Mouse (Mus musculus) adrenal gland, adult 2 months (tissue): ENCODE measurements around the gene Gm42715. TPM values are rescaled to one million over a fixed set of nuclear protein-coding genes. Genes with fewer than 3 reads are reported as not detected.

ENCODE experiments used
- DNase-seq: peaks from one replicate; pipeline ENCODE4 v3.0.0; 2021
- polyA plus RNA-seq: library from polyadenylated mRNA; depleted of rRNA; stranded (reverse); fragments of >200 nt; gene quantifications from 2 replicates; pipeline ENCODE4 v1.2.3, GENCODE M21; 2012
- total RNA-seq, 2 experiments: library from RNA; stranded (reverse); gene quantifications; 2 replicates each; pipeline ENCODE4 v1.2.3; 2021

Gm42715 gene
- total and polyA plus RNA-seq, 3 experiments, result 4.0 to 19.7 (median 19.1) TPM

DNA sequence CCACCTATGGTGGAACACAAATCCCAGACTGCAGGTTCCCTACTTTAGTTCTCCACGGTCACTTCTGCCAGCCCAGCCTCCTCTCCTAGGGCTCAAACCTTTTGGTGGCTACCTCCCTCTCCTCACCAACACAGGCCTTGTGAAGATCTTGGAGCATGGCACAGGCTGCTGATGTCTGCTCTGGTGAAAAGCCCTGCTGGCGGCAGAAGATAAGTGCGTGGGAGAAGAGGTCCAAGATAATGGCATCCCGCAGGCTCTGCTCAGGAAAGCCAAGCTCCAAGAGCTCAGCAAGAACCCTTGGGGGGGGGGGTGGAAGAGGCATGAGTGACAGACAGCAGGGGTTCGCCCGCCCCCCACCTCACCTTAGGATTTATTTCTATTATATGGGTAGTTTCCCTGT lies 66.8 kb downstream of the Gm42715 start:
- no peak for DNase-seq

DNA sequence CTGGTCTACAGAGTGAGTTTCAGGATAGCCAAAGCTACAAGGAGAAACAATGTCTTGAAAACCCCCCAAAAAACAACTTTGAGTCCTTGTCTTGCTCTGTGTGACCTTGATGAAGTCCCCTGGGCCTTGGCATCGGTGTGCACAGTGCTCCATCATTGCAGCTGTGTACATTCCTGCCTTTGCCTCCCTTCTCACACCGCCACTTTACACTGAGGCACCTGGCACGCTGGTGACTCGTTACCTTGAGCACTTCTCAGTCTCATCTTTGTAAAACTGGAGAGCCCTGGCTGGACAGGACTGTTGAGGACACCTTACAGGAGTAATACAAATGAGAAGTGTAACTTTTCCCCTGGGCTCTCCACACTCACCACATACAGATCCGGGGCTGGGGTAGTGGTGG lies 67.8 kb downstream of the Gm42715 start:
- no peak for DNase-seq

DNA sequence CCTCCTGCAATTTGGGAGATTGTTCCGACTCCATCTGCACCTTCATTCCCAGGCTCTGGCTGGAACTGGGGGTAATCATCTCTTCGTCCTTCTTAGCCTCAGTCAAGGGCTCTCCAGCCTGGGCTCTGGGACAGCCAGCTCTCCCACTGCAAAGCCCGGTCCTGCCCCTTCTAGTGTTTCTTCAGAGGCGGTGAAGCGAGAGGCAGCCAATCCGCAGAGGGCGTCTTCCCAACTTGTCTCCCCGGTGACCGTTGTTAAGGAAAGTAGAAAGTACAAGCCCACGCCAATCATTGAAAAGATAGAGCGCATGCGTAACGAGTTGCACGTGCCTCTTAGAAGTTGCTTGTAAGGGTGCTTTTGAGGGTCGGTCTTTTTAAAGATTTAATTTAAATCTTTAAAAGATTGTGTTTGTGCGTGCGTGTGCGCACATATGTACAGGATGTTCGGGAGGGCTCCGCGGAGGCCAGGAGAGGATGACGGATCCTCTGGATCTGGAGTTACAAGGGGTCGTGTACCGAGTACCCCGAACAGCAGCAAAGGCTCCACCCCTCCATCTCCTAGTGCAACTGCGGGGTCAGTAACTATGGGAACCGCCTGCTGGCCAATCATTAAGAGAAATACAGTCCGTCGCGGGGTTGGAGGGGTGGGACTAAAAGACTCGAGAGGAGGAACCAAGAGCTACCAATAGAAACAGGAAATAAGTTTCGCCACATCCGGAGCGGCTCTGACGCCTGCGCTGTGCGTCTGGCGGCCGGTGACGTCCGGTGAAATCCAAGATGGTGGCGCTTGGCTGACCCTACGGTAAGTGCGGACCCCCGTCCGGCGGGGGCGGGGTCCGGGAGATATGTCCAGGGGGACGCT lies 68.9 kb downstream of the Gm42715 start, which contains the start of the genes Ccdc189 and Rnf40:
Ccdc189 (minus strand) TSS at position 585 of the 861 bp plus-strand sequence.
Rnf40 (plus strand) TSS at position 757 of the 861 bp plus-strand sequence.
- peak; percentile 96 for DNase-seq

DNA sequence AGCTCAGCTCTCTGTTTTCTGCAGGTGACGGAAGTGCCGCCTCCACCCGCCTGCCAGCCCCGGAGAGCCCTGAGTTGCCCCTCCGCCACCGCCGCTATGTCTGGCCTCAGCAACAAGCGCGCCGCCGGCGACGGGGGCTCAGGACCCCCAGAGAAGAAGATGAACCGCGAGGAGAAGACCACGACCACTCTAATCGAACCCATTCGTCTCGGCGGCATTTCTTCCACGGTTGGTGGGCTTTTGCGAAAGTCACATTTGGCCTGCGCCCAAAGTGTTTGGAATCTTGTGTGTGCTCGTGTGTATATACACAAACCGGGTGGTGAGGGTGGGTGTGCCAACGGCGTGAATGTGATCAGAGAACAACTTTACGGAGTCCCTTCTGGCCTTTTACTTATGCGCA lies 69.5 kb downstream of the Gm42715 start:
- DNase-seq, result no peak

DNA sequence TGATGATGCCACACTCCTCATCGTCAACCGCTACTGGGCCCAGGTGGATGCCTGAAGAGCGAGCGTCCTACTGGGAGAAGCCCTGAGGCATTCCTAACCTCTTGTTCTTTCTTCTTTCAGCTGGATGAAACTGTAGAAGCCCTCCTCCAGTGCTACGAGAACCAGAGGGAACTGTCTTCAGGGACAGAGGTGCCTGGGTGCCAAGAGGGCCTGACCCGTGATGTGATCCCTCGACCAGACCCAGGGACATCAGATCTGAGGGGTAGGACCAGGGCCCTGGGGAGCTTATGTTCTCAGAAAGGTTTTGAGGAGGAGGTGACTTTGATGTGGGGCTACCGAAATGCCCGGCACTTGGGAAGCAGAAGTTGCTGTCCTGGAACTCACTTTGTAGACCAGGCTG lies 70.3 kb downstream of the Gm42715 start:
- no peak for DNase-seq

DNA sequence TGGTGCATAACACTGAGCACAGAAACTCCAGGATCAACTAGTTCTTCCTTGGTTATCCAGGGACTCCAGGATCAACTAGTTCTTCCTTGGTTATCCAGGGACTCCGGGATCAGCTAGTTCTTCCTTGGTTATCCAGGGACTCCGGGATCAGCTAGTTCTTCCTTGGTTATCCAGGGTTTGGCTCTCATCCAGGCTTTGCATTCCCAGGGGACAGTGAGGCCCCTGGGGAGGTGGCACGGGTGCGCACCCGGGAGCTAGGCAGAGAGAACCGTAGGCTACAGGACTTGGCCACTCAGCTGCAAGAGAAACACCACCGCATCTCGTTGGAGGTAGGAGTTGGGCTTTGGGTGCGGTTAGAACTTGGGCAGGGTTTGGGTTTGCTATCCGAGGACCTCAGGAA lies 71.7 kb downstream of the Gm42715 start:
- DNase-seq, result no peak

DNA sequence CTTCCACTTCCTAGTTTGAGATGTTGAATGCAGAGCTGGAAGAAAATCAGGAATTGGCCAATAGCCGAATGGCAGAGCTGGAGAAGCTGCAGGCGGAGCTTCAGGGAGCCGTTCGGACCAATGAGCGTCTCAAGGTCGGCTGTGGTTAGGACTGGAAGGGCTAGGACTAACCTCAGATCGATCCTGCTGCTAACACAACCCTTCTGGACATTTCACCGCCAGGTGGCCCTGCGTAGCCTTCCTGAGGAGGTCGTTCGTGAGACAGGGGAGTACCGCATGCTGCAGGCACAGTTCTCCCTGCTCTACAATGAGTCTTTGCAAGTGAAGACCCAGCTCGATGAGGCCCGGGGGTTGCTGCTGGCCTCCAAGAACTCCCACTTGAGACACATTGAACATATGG lies 73.2 kb downstream of the Gm42715 start:
- DNase-seq, result no peak

DNA sequence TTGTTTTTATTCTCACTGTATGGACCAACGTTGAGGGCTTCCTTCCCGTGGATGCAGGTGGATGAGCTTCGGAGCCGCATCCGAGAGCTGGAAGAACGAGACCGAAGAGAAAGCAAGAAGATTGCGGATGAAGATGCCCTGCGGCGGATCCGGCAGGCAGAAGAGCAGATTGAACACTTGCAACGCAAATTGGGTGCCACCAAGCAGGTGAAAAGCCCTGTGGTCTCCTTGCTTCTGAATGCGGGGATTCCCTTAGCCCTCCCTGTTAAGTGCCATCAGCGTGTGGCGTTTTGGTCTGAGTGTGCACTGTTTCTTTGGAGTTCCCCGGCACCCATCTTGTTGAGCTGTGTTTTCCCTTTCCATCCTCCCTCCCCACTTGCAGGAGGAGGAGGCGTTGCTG lies 77.4 kb downstream of the Gm42715 start:
- DNase-seq, result no peak

DNA sequence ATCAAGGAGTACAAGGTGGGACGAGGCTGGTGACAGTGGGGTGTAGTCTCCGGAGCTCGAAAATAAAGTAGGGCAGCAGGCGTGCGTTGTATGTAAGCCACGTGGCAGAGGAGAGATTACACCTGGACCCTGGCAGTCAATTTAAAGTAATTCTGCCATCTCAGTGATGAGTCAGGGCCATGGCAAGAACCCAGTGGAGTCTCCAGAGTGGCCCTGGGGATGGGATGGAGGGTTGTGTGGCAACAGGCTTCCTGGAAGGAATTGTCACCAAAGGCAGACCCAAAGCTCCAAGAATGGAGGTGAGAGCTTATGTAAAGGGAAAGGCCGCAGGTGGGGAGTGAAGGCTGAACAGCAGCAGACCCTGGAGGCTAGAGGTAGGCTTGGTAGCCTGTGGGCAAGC lies 81.2 kb downstream of the Gm42715 start:
- peak; percentile 60 for DNase-seq

DNA sequence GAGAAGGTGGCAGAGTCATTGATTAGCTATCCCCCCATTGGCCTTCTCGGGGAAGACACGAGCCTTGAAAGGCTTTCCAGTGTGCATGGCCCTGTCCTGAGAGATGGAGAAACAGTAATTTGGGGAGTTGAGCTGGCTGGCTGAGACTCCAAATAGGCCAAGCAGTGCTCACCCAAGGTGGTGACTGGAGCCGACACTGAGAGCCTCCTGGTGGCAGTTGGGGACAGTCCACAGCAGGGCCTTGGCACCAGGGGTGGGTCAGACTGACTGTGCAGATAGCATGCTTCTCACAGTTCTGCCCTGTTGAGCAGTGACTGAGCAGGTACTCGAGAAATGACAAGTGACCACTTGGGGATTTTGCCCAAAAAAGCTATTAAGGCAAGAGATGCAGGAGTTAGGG lies 82.4 kb downstream of the Gm42715 start:
- DNase-seq, result no peak

DNA sequence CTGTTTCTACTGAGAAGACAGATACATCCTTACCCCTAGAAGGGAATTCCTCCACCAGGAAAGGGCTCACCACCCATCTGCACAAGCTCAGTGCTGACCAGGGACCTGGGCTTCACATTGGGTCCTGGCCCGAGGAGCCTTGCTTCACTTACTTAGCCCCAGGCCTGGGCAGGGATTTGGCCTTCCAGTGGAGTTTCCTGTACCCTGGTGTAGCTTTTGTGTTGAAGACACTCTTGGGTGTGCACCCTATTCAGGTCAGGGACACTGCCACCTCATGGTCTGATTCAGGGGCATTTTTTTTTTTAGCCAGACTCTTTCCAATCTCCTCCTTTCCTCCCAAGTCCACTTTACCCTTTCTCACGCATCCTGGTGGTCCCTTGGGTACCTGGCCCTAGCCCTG lies 83.5 kb downstream of the Gm42715 start:
- DNase-seq, result peak; percentile 63

DNA sequence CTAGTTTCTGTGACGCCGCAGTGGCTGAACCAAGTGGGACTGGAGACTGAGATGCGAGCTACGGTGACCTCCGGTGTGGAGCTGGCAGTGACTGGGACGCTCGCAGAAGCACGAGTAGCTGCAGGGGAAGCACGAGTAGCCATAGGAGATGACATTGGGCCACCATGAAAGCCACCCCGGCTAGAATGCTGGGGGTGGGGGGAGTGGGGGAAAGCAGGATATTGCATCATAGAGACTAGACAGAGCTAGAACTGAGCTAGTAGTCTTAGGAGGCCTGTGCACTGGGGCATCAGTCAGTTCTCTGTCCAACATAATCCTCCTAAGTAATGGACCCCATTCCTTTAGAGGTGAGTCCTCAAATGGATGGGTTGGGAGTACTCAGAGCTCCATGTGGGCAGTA lies 84.9 kb downstream of the Gm42715 start:
- no peak for DNase-seq

DNA sequence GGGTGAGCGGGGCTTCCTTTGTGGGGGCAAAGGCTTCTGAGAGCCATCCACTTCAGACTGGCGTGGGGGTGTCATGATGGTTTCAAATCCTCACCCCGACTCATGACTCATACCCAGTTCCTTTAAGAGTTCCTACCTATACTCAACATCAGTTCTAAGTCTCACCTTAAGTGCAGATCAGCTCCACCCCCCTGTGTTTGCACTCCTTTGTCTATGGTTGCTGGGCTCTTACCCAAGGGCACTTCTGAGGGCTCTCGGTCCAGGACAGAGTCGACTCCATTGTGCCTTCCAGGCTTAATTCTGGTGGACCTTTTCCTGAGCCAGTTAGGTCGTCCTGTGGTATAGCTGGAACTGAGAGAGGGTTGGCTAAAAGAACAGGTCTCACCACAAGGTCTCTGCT lies 87.8 kb downstream of the Gm42715 start:
- no peak for DNase-seq

DNA sequence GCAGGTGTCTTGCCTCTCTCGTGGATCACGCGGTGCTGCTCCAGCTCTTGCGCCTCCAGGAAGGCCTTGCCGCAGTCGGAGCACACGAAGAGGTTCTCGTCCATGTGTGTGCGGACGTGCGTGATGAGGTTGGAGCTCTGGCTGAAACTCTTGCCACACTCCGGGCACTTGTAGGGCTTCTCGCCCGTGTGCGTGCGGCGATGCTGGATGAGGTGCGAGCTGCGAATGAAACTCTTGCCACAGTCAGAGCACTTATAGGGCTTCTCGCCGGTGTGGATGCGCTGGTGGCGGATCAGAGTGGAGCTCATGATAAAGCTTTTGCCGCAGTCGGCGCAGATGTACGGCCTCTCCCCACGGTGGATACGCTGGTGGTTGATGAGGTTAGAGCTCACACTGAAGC lies 91.6 kb downstream of the Gm42715 start:
- no peak for DNase-seq

DNA sequence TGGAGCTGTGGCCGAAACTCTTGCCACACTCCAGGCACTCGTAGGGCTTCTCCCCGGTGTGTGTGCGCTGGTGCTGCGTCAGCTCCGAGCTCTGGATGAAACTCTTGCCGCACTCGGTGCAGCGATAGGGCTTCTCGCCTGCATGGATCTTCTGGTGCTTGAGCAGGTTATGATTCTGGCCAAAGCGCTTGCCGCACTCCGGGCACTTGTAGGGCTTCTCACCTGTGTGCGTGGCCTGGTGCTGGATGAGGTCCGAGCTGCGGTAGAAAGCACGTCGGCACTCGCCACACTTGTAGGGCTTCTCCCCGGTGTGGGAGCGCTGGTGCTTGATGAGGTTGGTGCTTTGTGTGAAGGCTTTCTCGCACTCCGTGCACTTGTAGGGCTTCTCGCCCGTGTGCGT lies 92.2 kb downstream of the Gm42715 start:
- DNase-seq, result no peak

DNA sequence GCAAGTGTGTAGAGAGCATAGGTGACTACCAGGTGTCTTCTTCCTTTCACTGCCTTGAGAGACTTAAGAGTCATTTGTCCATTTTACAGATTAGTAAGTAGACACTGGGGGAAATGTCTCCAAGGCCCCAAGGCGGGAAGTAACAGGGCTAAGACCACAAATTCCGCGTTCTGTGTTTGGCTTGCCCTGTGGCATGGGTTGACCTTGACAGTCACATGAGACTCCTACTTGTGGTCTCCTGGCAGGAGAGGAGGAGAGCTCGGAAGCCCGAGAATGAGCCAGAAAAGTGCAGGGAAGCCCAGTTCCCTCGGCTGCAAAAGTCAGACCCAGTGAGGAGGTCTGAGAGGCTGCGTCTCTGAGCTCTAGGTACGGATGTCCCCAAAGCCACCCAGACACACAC lies 94.1 kb downstream of the Gm42715 start:
- no peak for DNase-seq

DNA sequence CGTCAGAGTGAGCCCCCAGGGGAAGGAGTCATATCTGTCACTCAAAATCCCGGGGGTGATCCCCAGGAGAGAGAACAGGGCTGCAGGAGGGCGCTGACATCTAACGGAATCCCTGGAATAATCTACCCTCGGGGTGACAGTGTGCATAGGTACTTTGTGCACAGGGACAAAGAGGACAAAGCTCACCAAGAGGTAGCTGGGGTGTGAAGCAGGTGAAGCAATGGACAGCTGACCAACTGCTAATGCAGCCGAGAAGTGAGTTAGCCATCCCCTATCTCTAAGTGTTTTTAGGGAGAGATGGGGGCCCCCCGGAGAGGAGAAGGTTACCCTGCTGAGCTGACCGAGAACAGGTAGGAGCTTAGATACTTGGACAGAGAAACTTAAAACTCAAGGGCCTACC lies 94.7 kb downstream of the Gm42715 start:
- no peak for DNase-seq

DNA sequence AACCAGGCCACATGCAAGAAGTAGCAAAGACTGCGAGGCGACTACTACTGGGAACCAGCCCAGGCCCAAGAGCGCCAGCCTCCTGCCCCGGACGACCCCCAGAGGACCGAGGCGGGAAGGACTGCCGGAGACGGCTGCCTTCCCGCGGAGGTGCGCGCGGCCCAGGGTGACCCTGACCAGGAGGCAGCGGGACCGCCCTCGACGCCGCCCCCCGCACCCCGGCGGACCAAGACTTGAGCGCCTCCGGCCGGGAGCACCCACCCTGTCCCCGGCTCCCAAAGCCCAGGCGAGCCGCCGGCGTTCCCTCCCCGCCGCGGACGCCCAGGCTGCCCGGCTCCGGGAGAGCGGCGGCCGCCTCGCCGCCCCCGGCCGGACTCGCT lies 95.1 kb downstream of the Gm42715 start:
- DNase-seq, result peak; percentile 87

DNA sequence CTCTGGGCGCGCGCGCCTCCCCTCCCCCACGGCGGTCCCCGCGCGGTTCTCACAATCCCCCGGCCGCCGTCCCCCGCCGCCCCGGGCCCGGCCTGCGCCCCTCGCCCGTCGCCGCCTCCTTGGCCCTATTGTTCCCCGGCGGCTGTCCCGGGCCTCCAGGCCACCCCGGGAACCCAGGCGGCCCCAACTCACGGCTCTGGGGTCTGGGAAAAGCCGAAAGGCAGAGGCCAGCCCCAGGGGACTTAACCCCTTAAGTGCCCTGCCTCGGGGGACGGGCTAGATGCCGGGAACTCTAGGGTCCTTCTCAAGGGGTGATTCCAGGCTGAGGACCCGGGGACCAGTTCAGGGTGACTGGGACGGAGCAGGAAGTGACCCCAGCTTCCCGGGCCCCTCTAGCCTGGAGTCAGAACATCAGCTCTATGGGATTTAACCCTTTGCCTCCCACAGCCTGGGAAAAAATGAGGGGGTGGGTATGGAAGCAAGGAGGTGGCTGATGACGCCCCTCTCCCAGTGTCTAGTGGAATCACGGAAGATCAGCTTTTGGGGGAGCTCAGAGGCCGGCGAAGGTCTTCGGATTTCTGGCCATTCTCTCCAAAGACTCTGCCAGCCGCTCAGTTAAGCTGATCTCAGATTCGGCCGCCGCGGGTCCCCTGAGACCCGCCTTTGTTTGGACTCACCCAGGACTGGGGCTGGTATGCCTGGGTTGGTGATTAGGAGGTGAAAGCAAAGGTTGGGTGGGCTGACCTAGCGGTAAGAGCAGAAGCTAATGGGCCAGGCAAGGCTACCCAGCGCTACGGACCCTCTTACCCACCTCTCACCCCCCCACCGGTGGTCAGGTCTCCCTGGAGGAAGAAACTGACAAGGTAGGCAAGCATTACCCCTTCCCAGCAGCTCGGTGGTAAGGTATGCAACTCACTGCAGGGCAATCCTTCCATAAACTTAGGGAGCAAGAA lies 95.8 kb downstream of the Gm42715 start, which contains the start of gene Zfp629:
Zfp629 (minus strand) TSS at position 907 of the 953 bp plus-strand sequence.
- DNase-seq, result peak; percentile 82

DNA sequence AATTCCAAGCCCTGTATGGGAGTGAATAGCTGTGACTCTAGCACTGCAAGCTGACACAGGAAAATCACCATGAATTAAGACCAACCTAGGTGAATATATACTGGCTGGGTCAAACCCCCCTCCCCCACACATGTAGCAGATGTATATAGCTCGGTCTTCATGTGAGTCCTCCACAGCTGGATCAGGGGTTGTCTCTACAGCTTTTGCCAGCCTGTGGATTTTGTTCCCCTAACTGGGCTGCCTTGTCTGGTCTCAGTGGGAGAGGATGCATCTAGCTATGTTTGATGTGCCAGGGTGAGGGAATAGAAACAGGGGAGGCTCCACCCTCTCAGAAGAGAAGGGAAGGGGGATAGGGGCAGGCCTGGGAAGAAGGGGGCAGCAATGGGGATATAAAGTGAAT lies 97.0 kb downstream of the Gm42715 start:
- no peak for DNase-seq
